Mouse (Mus musculus) kidney, embryonic 16.5 days (tissue): ENCODE results near the gene Gas2l3. TPM values are rescaled to one million over a fixed set of nuclear protein-coding genes. Genes with fewer than 3 reads are reported as not detected.
A peak's percentile ranks its signal among the peaks of the same experiment; 100 is the strongest.

Source experiments
- ATAC-seq: fragments of 200-750 bp; cut with Nextera tagmentation; 2 replicates; pipeline ENCODE4 v1.8.0; 2017; ENCODE audit warnings: moderate TSS enrichment; ENCODE audit not compliant: low FRiP score, low TSS enrichment
- H3K27ac ChIP-seq: fragments of 300-500 bp; sonication (generic); 2 replicates; pipeline ENCODE4 v1.5.1; 2014; ENCODE audit warnings: low read length
- H3K27me3 ChIP-seq: fragments of 300-500 bp; sonication (generic); 2 replicates; pipeline ENCODE4 v1.6.1; 2014; ENCODE audit warnings: low read length, control low read depth, mixed read lengths; ENCODE audit not compliant: insufficient read depth
- H3K36me3 ChIP-seq: fragments of 300-500 bp; sonication (generic); 2 replicates; pipeline ENCODE4 v1.6.1; 2014; ENCODE audit warnings: low read length, control low read depth, mixed read lengths; ENCODE audit not compliant: insufficient read depth
- H3K4me1 ChIP-seq: fragments of 300-500 bp; sonication (generic); 2 replicates; pipeline ENCODE4 v1.6.1; 2014; ENCODE audit warnings: low read length, control low read depth, mixed read lengths; ENCODE audit not compliant: insufficient read depth
- H3K4me2 ChIP-seq: fragments of 300-500 bp; sonication (generic); replicated peaks from 2 replicates; pipeline ENCODE4 v1.6.1; 2014; ENCODE audit warnings: low read depth, low read length
- H3K4me3 ChIP-seq: fragments of 300-500 bp; sonication (generic); 2 replicates; pipeline ENCODE4 v1.5.1; 2014; ENCODE audit warnings: mild to moderate bottlenecking, low read length
- H3K9ac ChIP-seq: fragments of 300-500 bp; sonication (generic); replicated peaks from 2 replicates; pipeline ENCODE4 v1.6.1; 2014; ENCODE audit warnings: low read length
- H3K9me3 ChIP-seq: fragments of 300-500 bp; sonication (generic); 2 replicates; pipeline ENCODE4 v1.6.1; 2016; ENCODE audit warnings: low read length, control low read depth
- WGBS: fragments of 180-500 bp; shearing (Covaris S2); extraction: QIAGEN DNeasy Blood & Tissue Kit; methylation state at CpG from one replicate; pipeline ENCODE4 v1.1.7; 2014; 5-methylcytosine and 5-hydroxymethylcytosine counted together
- polyA plus RNA-seq: library from polyadenylated mRNA; unstranded; fragments of >200 nt; fragmentation: Nextera tagmentation; extraction: Ambion mirVana; gene quantifications from 2 replicates; pipeline ENCODE4 v1.2.1, GENCODE M21; 2015

Gene Gas2l3
- polyA plus RNA-seq, 1 experiment from 2014 or later, result 16.7 TPM

DNA sequence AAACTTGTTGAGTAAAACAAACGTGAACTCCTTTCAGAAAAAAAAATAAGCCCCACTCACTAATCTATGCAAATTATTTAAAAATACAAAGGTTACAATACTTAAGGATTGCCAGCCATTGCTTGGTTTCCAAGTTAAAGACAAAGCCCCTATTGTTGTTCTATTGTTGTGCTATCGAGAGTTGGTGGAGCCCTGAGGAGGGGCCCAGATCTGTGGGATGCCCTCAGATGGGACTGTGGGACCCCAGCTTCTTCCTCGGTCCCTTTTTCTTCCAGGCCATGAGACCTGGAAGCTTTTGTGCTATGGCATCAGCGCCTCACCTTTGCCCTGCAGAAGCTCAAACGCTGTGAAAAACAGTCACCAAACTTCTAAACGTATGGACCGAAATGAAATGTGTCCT is 37.9 kb upstream of the Gas2l3 start:
- no peak overlapping the region for H3K9ac ChIP-seq
- no peak overlapping the region for H3K4me2 ChIP-seq
- no peaks in the 10 kb centered on the region for H3K27me3 ChIP-seq
- H3K4me1 ChIP-seq, result no peaks in the 10 kb centered on the region
- no peaks in the 10 kb centered on the region for H3K9me3 ChIP-seq
- WGBS, result 61% methylated on average over 7 of the region's 7 CpGs
- H3K36me3 ChIP-seq, result no peaks in the 10 kb centered on the region
- H3K4me3 ChIP-seq, result no peak overlapping the region
- no peak for ATAC-seq
- no peak overlapping the region for H3K27ac ChIP-seq

DNA sequence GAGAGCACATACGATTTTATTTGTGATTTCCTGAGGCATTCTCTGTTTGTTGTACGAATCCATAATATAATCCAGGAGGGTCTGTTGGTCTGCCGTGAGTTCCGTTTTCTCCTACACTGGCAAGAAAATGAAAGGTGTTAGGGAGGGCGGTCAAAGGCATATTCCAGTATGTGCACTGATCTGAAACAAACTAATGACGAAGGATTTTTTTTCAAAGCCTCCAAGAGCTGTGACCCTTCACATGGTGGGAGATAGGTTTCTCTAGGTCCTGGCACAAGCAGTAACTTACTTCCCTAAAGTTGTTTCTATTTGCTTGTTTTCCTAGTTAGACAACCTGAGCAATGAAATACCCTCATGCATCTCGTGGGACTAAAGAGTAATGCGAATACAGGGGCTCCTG is 35.0 kb upstream of the Gas2l3 start:
- no peak overlapping the region for H3K9ac ChIP-seq
- no peaks in the 10 kb centered on the region for H3K9me3 ChIP-seq
- H3K36me3 ChIP-seq, result no peaks in the 10 kb centered on the region
- H3K27ac ChIP-seq, result no peak overlapping the region
- H3K4me1 ChIP-seq, result no peaks in the 10 kb centered on the region
- ATAC-seq, result no peak
- no peaks in the 10 kb centered on the region for H3K27me3 ChIP-seq
- H3K4me3 ChIP-seq, result no peak overlapping the region
- 58% methylated on average over 8 of the region's 8 CpGs for WGBS
- no peak overlapping the region for H3K4me2 ChIP-seq

DNA sequence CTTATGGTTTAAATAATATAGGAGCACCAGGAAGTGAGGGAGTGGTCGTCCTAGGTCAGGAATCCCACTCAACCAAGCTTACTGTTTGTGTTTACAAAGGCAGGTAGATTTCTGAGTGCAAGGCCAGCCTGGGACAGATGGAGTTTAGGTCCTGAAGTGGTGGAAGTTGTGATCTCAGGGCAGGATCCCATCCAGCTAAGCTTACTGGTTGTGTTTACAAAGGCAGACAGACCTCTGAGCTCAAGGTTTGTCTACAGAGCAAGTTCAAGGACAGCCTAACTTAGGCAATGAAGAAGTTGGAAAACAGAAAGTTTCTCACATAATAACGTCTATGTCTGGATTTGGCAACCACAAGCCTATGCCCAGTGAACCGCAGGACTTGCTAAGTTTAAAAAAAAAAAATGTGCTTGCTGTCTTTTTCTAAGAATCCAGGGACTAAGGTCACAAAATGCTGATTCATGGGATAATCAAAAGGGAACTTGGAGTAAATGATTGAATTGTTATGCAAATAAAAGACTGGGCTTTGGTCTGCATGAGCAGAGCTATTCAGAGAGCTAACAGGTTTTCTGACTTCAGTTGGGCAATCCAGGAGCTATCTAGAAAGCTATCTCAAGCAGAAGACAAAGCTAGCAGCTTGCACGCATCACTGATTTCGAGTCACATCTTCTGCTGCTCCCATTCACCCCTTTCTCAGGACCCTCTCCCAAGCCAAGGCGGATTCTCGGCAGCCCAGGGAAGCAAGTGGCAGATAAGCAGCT is 27.0 kb upstream of the Gas2l3 start:
- Histone ChIP-seq H3K27ac (no peak overlapping the region), H3K27me3 (no peaks in the 10 kb centered on the region), H3K4me1 (no peaks in the 10 kb centered on the region), H3K36me3 (no peaks in the 10 kb centered on the region), H3K4me2 (no peak overlapping the region), H3K4me3 (no peak overlapping the region), H3K9me3 (0 out of 2 replicates have a peak, but pooled peaks cover 10% of the 10 kb centered on the region), H3K9ac (no peak overlapping the region)
- WGBS, result 81% methylated on average over 7 of the region's 7 CpGs
- no peak for ATAC-seq

DNA sequence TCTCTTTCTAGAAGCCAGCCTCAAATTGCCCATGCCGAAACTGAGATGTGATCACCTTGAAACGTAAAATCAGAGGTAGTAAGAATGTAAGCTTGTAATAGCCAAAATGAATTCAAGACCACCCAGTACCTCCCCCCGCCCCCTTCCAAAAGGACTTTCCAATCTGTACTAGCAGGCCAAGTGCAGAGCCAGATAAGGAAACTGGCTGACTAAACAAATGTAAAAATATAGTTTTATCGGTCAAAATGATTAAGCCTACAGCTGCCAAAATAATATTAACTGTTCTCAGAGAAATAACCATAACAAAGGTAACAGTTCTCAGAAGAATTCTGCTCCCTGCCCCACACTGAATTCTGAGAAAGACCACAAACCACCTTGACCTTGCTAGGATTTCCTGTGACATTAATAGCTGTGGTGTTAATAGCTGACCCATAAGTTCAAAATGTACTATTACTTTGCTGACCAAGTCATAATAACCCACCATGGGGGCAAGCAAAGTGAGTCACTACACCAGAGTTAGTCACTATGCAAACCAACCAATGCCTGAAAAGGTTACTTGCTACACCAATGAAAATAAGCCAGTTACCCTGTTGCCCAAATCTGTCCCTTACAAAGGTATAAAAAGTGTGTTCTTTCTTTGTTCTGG is 21.1 kb upstream of the Gas2l3 start:
- Histone ChIP-seq H3K4me2 (no peak overlapping the region), H3K4me1 (no peaks in the 10 kb centered on the region), H3K4me3 (no peak overlapping the region), H3K9me3 (0 out of 2 replicates have a peak, but pooled peaks cover 2% of the 10 kb centered on the region), H3K9ac (no peak overlapping the region), H3K36me3 (no peaks in the 10 kb centered on the region), H3K27ac (no peak overlapping the region), H3K27me3 (no peaks in the 10 kb centered on the region)
- no peak for ATAC-seq
- 87% methylated on average over 4 of the region's 4 CpGs for WGBS

DNA sequence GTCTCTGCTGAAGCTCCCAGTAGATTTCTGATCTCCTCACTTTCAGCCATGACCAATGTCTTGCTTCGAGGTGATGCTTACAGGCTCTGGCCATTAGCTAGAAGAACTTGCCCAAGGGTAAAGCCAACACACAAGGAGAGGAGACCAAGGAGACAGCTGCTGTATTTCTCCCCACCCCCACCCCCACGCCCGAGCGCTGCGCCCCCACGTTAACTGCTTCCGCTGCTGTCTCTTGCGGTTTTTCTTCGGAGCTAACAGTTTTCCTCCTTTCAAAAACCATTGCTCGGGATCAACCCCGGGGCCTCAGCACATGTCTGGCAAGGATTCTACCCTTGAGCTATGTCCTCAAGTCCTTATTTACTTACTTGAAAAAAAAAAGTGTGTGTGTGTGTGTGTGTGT is 19.1 kb upstream of the Gas2l3 start:
- H3K9me3 ChIP-seq, result no peaks in the 10 kb centered on the region
- no peak overlapping the region for H3K4me3 ChIP-seq
- H3K27me3 ChIP-seq, result no peaks in the 10 kb centered on the region
- H3K9ac ChIP-seq, result no peak overlapping the region
- no peak overlapping the region for H3K27ac ChIP-seq
- H3K4me1 ChIP-seq, result no peaks in the 10 kb centered on the region
- WGBS, result 74% methylated on average over 11 of the region's 11 CpGs
- no peak overlapping the region for H3K4me2 ChIP-seq
- H3K36me3 ChIP-seq, result no peaks in the 10 kb centered on the region
- ATAC-seq, result no peak

DNA sequence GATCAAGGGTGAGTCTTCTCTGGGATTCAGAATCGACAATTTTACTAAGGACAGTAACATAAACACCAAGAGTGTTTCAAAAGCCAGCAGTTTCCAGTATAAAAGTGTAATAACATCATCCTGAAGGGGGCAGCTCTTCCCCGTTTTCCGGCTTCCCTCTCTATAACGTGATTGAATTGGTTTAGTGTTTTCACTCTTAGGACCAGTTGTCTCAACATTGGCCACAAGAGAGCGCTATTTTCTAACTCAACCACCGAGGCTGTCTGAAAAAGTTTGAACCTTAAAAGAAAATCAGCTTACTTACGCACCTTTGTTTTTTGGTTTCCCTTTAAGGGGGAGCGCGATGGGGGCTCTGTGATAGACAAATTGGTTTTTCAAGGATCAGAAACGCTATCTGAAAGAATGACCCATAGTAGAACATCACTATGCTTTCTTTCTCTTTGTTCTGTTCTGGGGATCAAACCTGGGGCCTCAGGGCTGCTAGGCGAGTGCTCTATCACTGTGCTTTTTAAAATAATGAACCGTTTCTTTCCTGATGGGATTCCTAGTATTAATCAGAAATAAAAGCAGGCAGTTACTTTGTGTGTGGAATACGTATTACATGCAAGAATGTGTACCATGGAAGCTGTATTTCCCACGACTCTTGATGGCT is 18.2 kb upstream of the Gas2l3 start:
- peak overlapping the region; percentile 25 for H3K4me3 ChIP-seq
- ATAC-seq, result peak; percentile 85; the same call in 1 of the 2 replicates
- H3K27ac ChIP-seq, result no peak overlapping the region
- no peak overlapping the region; the same call in 1 of the 2 replicates for H3K9ac ChIP-seq
- WGBS, result 21% methylated on average over 14 of the region's 14 CpGs
- no peaks in the 10 kb centered on the region for H3K9me3 ChIP-seq
- H3K4me1 ChIP-seq, result no peaks in the 10 kb centered on the region
- no peaks in the 10 kb centered on the region for H3K27me3 ChIP-seq
- no peaks in the 10 kb centered on the region for H3K36me3 ChIP-seq
- peak overlapping the region; percentile 41 for H3K4me2 ChIP-seq

DNA sequence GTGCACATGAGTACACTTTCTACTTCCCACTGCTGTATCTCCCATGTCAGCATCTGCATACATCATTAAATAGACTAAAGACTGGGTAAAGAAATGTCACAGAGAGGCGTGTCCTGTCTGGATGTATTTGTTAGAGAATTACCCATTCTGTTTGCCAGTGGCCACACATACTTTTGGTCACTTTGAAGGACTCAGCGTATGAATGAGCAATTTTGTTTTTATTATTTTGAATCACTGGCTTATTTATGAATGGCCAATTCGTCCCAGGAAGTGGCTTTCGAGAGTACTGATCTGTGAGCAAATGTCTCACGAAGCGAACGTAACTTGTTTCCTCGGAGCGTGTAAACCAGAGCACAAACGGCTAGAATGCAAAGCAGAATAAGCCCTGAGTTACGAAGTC is 17.2 kb upstream of the Gas2l3 start:
- no peak for ATAC-seq
- H3K27ac ChIP-seq, result no peak overlapping the region
- WGBS, result 90% methylated on average over 11 of the region's 11 CpGs

DNA sequence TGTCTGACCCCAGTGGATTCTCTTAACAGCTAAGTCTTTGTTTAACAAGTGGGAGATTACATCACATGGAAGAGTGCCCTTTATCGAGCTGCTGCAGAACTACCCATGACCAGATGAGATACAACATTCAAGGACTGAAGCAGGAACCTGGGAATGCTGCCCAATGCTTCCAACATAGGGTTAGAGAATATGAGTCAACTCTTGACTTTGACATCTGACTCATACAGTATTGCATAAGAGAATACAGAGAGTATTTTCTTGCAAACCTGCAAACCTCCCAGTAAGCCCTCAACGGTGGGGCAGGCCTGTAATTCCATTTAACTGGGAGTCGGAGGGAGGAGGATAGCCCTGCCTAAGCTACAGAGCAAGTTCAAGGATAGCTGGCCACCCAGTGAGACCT is 15.0 kb upstream of the Gas2l3 start:
- WGBS, result 75% methylated on average over 3 of the region's 3 CpGs
- H3K4me2 ChIP-seq, result no peak overlapping the region
- H3K4me1 ChIP-seq, result no peaks in the 10 kb centered on the region
- no peak overlapping the region for H3K4me3 ChIP-seq
- ATAC-seq, result no peak
- no peak overlapping the region for H3K9ac ChIP-seq
- H3K27me3 ChIP-seq, result no peaks in the 10 kb centered on the region
- H3K36me3 ChIP-seq, result no peaks in the 10 kb centered on the region
- no peaks in the 10 kb centered on the region for H3K9me3 ChIP-seq
- H3K27ac ChIP-seq, result no peak overlapping the region

More for the DNA sequence above, 17.2 kb upstream of the Gas2l3 start:
- Histone ChIP-seq H3K4me2 (no peak overlapping the region), H3K9me3 (no peaks in the 10 kb centered on the region), H3K4me1 (no peaks in the 10 kb centered on the region), H3K27me3 (no peaks in the 10 kb centered on the region), H3K9ac (no peak overlapping the region), H3K4me3 (no peak overlapping the region), H3K36me3 (no peaks in the 10 kb centered on the region)

DNA sequence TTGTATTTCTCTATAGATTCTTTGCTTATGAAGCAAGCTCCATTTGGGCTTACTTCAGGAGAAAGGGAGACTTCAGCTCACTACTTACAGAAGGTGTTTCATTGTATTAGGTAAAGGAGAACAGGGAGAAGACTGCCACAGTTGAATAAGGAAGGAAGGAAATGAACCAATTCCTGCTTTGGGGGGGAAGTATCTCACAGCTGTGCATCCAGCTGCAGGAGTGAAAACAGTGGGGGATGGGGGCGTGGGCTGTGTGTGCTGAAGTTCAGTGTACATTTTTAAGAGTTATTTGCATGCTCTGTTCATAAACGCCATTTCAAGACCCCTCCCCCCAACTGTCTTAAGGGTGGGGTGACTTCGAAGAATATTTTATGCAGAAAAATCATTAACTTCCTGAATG is 10.0 kb upstream of the Gas2l3 start:
- no peak for ATAC-seq
- 67% methylated on average over 3 of the region's 3 CpGs for WGBS
- no peak overlapping the region for H3K4me2 ChIP-seq

More for the DNA sequence above, 10.0 kb upstream of the Gas2l3 start:
- H3K4me3 ChIP-seq, result no peak overlapping the region
- no peaks in the 10 kb centered on the region for H3K4me1 ChIP-seq
- H3K9ac ChIP-seq, result no peak overlapping the region
- H3K27me3 ChIP-seq, result no peaks in the 10 kb centered on the region
- H3K36me3 ChIP-seq, result no peaks in the 10 kb centered on the region
- H3K27ac ChIP-seq, result no peak overlapping the region
- H3K9me3 ChIP-seq, result no peaks in the 10 kb centered on the region
